Comparison of ENCODE assay signal across 9 mouse cellular contexts in the genomic region with DNA sequence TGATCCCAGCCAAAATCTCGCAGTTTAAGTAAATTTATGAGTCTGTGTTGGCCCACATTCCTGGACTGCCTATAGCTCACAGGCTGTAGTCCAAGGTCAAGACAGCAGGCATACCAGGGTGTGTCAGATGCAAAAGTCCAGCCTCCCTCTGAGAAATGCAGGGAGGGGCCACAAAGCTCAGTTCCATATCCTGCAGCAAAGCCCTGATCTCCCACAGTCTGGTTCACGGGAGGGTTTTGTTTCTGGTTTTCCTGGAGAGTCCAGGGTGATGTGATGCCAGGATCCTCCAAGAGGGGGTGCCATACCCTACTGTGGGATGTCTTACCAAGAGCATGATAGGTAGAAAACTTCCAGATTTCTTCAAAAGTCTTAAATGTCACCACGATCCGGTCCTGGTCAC. TPM values are rescaled to one million over a fixed set of nuclear protein-coding genes. Genes with fewer than 3 reads are reported as not detected.
DNase-seq lines count a peak whose midpoint lies in the region; ATAC-seq and TF ChIP-seq lines count a peak whose summit lies in the region.
"Had no signal": no experiment of that assay in that cellular context is flagged by ENCODE, and none has a peak within 500 bp of the region (broad histone marks: within the 10 kb centered on the region; RNA-seq: fewer than 3 reads in every experiment).

No protein-coding gene starts in this region.

- DNase-seq in hindbrain, postnatal 0 days (ENCODE audit: low spot score) = peak; percentile 42
- peak; percentile 51 for DNase-seq in MN1 (ENCODE audit: low spot score)
- DNase-seq in brain, adult 2 months (ENCODE audit: low read depth, low spot score) = peak; percentile 62
- DNase-seq in left cerebral cortex, adult 2 months (ENCODE audit: extremely low spot score in 1 of 2, low spot score in 2 of 2) = peak; percentile 30 to 62
- DNase-seq in right cerebral cortex, adult 2 months (ENCODE audit: low spot score in 2 of 2) = peak; percentile 69 to 77
- DNase-seq in c-Kit-positive CD71-positive TER-119-positive erythroid progenitor cells, embryonic 14.5 days (ENCODE audit: low spot score) = no peak

- peak; percentile 62 for TF ChIP-seq CTCF in hindbrain, postnatal 0 days (IDR thresholded peaks at IDR 0.05; ENCODE audit: low read depth)
- TF ChIP-seq CTCF in intestine, postnatal 0 days (IDR thresholded peaks at IDR 0.05; ENCODE audit: low read depth) = peak; percentile 77
- TF ChIP-seq CTCF in left cerebral cortex, adult 2 months (IDR thresholded peaks at IDR 0.05) = peak; percentile 76

- H3K9ac ChIP-seq in hindbrain, postnatal 0 days (replicated peaks; ENCODE audit: low read length) = no peak overlapping the region
- no peak overlapping the region for H3K9ac ChIP-seq in hindbrain, embryonic 16.5 days (ENCODE audit: low read depth, low read length)
- no peak overlapping the region for H3K9ac ChIP-seq in intestine, postnatal 0 days (ENCODE audit: low read depth, low read length)

- ATAC-seq in hindbrain, postnatal 0 days = no peak
- ATAC-seq in hindbrain, embryonic 16.5 days = no peak
- ATAC-seq in intestine, postnatal 0 days = peak; percentile 88

- H3K36me3 ChIP-seq in hindbrain, postnatal 0 days (ENCODE audit: insufficient read depth, low read length) = no peaks in the 10 kb centered on the region
- H3K36me3 ChIP-seq in hindbrain, embryonic 16.5 days (ENCODE audit: control insufficient read depth, insufficient read depth, low read length) = no peaks in the 10 kb centered on the region
- H3K36me3 ChIP-seq in intestine, postnatal 0 days (ENCODE audit: control insufficient read depth, insufficient read depth) = peaks cover 49% of the 10 kb centered on the region

- no peaks in the 10 kb centered on the region for H3K4me1 ChIP-seq in hindbrain, postnatal 0 days (ENCODE audit: insufficient read depth, low read length)
- no peaks in the 10 kb centered on the region for H3K4me1 ChIP-seq in hindbrain, embryonic 16.5 days (ENCODE audit: control insufficient read depth, insufficient read depth, low read depth, low read length)
- H3K4me1 ChIP-seq in intestine, postnatal 0 days (replicated peaks; ENCODE audit: control insufficient read depth, insufficient read depth, low read length) = peaks cover 9% of the 10 kb centered on the region

- H3K4me2 ChIP-seq in hindbrain, postnatal 0 days (ENCODE audit: low read depth, low read length) = no peak overlapping the region
- no peak overlapping the region for H3K4me2 ChIP-seq in hindbrain, embryonic 16.5 days (ENCODE audit: low read length)
- no peak overlapping the region for H3K4me2 ChIP-seq in intestine, postnatal 0 days (replicated peaks; ENCODE audit: low read depth)

- no peak overlapping the region for H3K4me3 ChIP-seq in hindbrain, postnatal 0 days (ENCODE audit: low read length)
- no peak overlapping the region for H3K4me3 ChIP-seq in hindbrain, embryonic 16.5 days (ENCODE audit: low read length)
- H3K4me3 ChIP-seq in intestine, postnatal 0 days (ENCODE audit: low read depth, low read length) = no peak overlapping the region
- H3K4me3 ChIP-seq in left cerebral cortex, adult 2 months = no peak overlapping the region

- 60% methylated on average over 4 of the region's 4 CpGs for whole genome bisulfite sequencing in hindbrain, postnatal 0 days
- 55% methylated on average over 4 of the region's 4 CpGs for WGBS in hindbrain, embryonic 16.5 days
- 25% methylated on average over 4 of the region's 4 CpGs for WGBS in intestine, postnatal 0 days

- H3K27me3 ChIP-seq in hindbrain, postnatal 0 days (ENCODE audit: insufficient read depth, low read length) = no peaks in the 10 kb centered on the region
- no peaks in the 10 kb centered on the region for H3K27me3 ChIP-seq in hindbrain, embryonic 16.5 days (replicated peaks; ENCODE audit: control insufficient read depth, insufficient read depth, low read length)
- H3K27me3 ChIP-seq in intestine, postnatal 0 days (replicated peaks; ENCODE audit: control insufficient read depth, insufficient read depth, low read length) = no peaks in the 10 kb centered on the region

- no peak overlapping the region for H3K27ac ChIP-seq in hindbrain, postnatal 0 days
- H3K27ac ChIP-seq in hindbrain, embryonic 16.5 days (ENCODE audit: low read depth, low read length) = no peak overlapping the region
- H3K27ac ChIP-seq in intestine, postnatal 0 days (ENCODE audit: low read depth, low read length) = peak overlapping the region; percentile 57; the same call in 1 of the 2 replicates
- no peak overlapping the region for H3K27ac ChIP-seq in left cerebral cortex, adult 2 months

- intact Hi-C loops in left cerebral cortex, adult 2 months (cut with DNase I) = no loop called here

- no peaks in the 10 kb centered on the region for H3K9me3 ChIP-seq in hindbrain, postnatal 0 days (ENCODE audit: low read length)
- H3K9me3 ChIP-seq in hindbrain, embryonic 16.5 days (ENCODE audit: control insufficient read depth, low read length) = no peaks in the 10 kb centered on the region
- H3K9me3 ChIP-seq in intestine, postnatal 0 days (ENCODE audit: control insufficient read depth) = no peaks in the 10 kb centered on the region

RNA-seq across cellular contexts. Expression of a gene that starts 21.8 kb away (rescaled TPM):
- total RNA-seq in hindbrain, postnatal 0 days (2014; rRNA removed) = 2.8 and 4.1 TPM in 2 replicates
- 1.8 and 2.0 TPM in 2 replicates for polyA plus RNA-seq in hindbrain, postnatal 0 days (2015; fragmentation: Nextera tagmentation; extraction: Ambion mirVana)
- polyA plus RNA-seq in hindbrain, embryonic 16.5 days (2015; fragmentation: Nextera tagmentation; extraction: Ambion mirVana) = 2.6 and 2.7 TPM in 2 replicates
- polyA plus RNA-seq in intestine, postnatal 0 days (2015; fragmentation: Nextera tagmentation; extraction: Ambion mirVana) = 18.3 and 18.7 TPM in 2 replicates
- 1 to 10 TPM; 2.4 to 4.3 TPM for total RNA-seq in left cerebral cortex, adult 2 months (2021)

RNA-seq across cellular contexts. Expression of a gene that starts 38.4 kb away (rescaled TPM):
- total RNA-seq in hindbrain, postnatal 0 days (2014; rRNA removed) = 30.7 and 36.5 TPM in 2 replicates
- polyA plus RNA-seq in hindbrain, postnatal 0 days (2015; fragmentation: Nextera tagmentation; extraction: Ambion mirVana) = 19.6 and 20.1 TPM in 2 replicates
- 17.3 and 25.5 TPM in 2 replicates for polyA plus RNA-seq in hindbrain, embryonic 16.5 days (2015; fragmentation: Nextera tagmentation; extraction: Ambion mirVana)
- polyA plus RNA-seq in intestine, postnatal 0 days (2015; fragmentation: Nextera tagmentation; extraction: Ambion mirVana) = 24.5 and 25.5 TPM in 2 replicates
- 1 to 10 TPM; 5.9 TPM for total RNA-seq in left cerebral cortex, adult 2 months (2021)
- total RNA-seq: hematopoietic stem cell, adult 5-6 weeks had no signal

RNA-seq across cellular contexts. Expression of a gene that starts 39.7 kb away (rescaled TPM):
- 35.7 and 44.6 TPM in 2 replicates for total RNA-seq in hindbrain, postnatal 0 days (2014; rRNA removed)
- 26.3 and 30.0 TPM in 2 replicates for polyA plus RNA-seq in hindbrain, postnatal 0 days (2015; fragmentation: Nextera tagmentation; extraction: Ambion mirVana)
- 39.3 and 40.2 TPM in 2 replicates for polyA plus RNA-seq in hindbrain, embryonic 16.5 days (2015; fragmentation: Nextera tagmentation; extraction: Ambion mirVana)
- polyA plus RNA-seq in intestine, postnatal 0 days (2015; fragmentation: Nextera tagmentation; extraction: Ambion mirVana) = 1.9 and 2.0 TPM in 2 replicates
- 100 to 1,000 TPM; 191 to 208 TPM for total RNA-seq in left cerebral cortex, adult 2 months (2021)
